Mouse (Mus musculus) lung, postnatal 0 days (tissue): Measurements from ENCODE around the gene Ppp1r15a.

Experiments used
- CTCF ChIP-seq: IDR thresholded peaks from 2 replicates; pipeline ENCODE4 v1.5.1; 2016; ENCODE audit warnings: antibody characterized with exemption, mild to moderate bottlenecking
- EP300 ChIP-seq: IDR thresholded peaks from 2 replicates; pipeline ENCODE4 v1.6.1; 2016; ENCODE audit warnings: antibody characterized with exemption, mild to moderate bottlenecking, control low read depth

DNA sequence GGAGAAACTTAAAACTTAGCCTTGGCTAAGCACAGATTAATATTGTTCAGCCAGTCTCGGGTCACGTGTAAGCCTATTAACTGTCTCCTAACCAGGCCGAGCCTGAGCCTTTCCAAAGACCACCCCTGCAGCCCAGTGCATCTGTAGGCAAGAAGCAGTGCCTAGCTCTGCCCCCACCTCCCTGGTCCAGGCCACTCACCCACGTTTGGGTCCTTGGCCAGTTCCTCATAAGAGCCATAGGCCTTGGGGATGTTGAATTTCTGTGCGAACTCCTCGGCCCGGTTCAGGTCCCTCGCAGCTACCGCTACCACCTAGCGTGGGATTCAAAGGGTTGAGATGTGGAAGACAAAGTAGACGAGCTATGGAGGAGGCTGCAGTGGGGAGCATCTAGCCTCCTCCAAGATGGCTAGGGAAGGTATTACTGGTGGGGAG, 38.2 kb downstream of the Ppp1r15a start:
- TF ChIP-seq CTCF (no peak), EP300 (no peak)
